Mouse (Mus musculus) forebrain, embryonic 12.5 days (tissue): Measurements from ENCODE around the gene Hamp. TPM values are rescaled to one million over a fixed set of nuclear protein-coding genes. Genes with fewer than 3 reads are reported as not detected.

Source experiments
- ATAC-seq: fragments of 200-750 bp; cut with Nextera tagmentation; 2 replicates; pipeline ENCODE4 v1.8.0; 2017; ENCODE audit warnings: moderate TSS enrichment; ENCODE audit not compliant: low FRiP score
- H3K27ac ChIP-seq: fragments of 300-500 bp; sonication (generic); 2 replicates; pipeline ENCODE4 v1.5.1; 2016; ENCODE audit warnings: mild to moderate bottlenecking
- H3K27me3 ChIP-seq: fragments of 300-500 bp; sonication (generic); 2 replicates; pipeline ENCODE4 v1.6.1; 2016; ENCODE audit warnings: mild to moderate bottlenecking
- H3K36me3 ChIP-seq: fragments of 300-500 bp; sonication (generic); replicated peaks from 2 replicates; pipeline ENCODE4 v1.6.1; 2016; ENCODE audit warnings: mild to moderate bottlenecking
- H3K4me1 ChIP-seq: fragments of 300-500 bp; sonication (generic); 2 replicates; pipeline ENCODE4 v1.6.1; 2016
- H3K4me2 ChIP-seq: fragments of 300-500 bp; sonication (generic); 2 replicates; pipeline ENCODE4 v1.6.1; 2016; ENCODE audit warnings: mild to moderate bottlenecking, moderate library complexity
- H3K4me3 ChIP-seq: fragments of 300-500 bp; sonication (generic); replicated peaks from 2 replicates; pipeline ENCODE4 v1.5.1; 2016; ENCODE audit warnings: mild to moderate bottlenecking
- H3K9ac ChIP-seq: fragments of 300-500 bp; sonication (generic); 2 replicates; pipeline ENCODE4 v1.6.1; 2016; ENCODE audit warnings: mild to moderate bottlenecking
- H3K9me3 ChIP-seq: fragments of 300-500 bp; sonication (generic); 2 replicates; pipeline ENCODE4 v1.6.1; 2016
- WGBS: fragments of 180-500 bp; shearing (Covaris S2); methylation state at CpG from one replicate; pipeline ENCODE4 v1.1.7; 2016; 5-methylcytosine and 5-hydroxymethylcytosine counted together
- polyA plus RNA-seq: library from polyadenylated mRNA; unstranded; fragments of >200 nt; fragmentation: Nextera tagmentation; extraction: Ambion mirVana; gene quantifications from 2 replicates; pipeline ENCODE4 v1.2.1, GENCODE M21; 2016

Gene Hamp
- polyA plus RNA-seq, 1 experiment from 2014 or later: not detected

GRCm38 (mm10) chr7:30966657-30967056 lies 22.8 kb upstream of the Hamp start:
- Histone ChIP-seq H3K4me3 (no peak overlapping the region), H3K4me2 (no peak overlapping the region), H3K27ac (no peak overlapping the region), H3K4me1 (no peaks in the 10 kb centered on the region), H3K9ac (no peak overlapping the region), H3K27me3 (0 out of 2 replicates have a peak, but pooled peaks cover 1% of the 10 kb centered on the region), H3K36me3 (peaks cover 2% of the 10 kb centered on the region; the same call in 1 of the 2 replicates), H3K9me3 (no peaks in the 10 kb centered on the region)
- WGBS: 75% methylated on average over 3 of the region's 3 CpGs
- no peak for ATAC-seq

GRCm38 (mm10) chr7:30965677-30966076 lies 21.8 kb upstream of the Hamp start:
- H3K4me3 ChIP-seq: no peak overlapping the region
- no peak overlapping the region for H3K4me2 ChIP-seq
- no peak for ATAC-seq
- H3K9ac ChIP-seq: no peak overlapping the region
- H3K36me3 ChIP-seq: peaks cover 2% of the 10 kb centered on the region; the same call in 1 of the 2 replicates
- H3K4me1 ChIP-seq: no peaks in the 10 kb centered on the region
- WGBS: 77% methylated on average over 14 of the region's 14 CpGs
- no peaks in the 10 kb centered on the region for H3K9me3 ChIP-seq
- H3K27ac ChIP-seq: no peak overlapping the region
- no peaks in the 10 kb centered on the region for H3K27me3 ChIP-seq

- no peaks in the 10 kb centered on the region for H3K4me1 ChIP-seq
- H3K27ac ChIP-seq: no peak overlapping the region
- H3K36me3 ChIP-seq: peaks cover 2% of the 10 kb centered on the region; the same call in 1 of the 2 replicates
- no peak overlapping the region for H3K9ac ChIP-seq
- WGBS: 89% methylated on average over 7 of the region's 7 CpGs
- no peak for ATAC-seq
- no peaks in the 10 kb centered on the region for H3K9me3 ChIP-seq
- H3K4me2 ChIP-seq: no peak overlapping the region
- H3K4me3 ChIP-seq: no peak overlapping the region
- no peaks in the 10 kb centered on the region for H3K27me3 ChIP-seq
Observed at GRCm38 (mm10) chr7:30964366-30964765, 20.5 kb upstream of the Hamp start.

- no peak overlapping the region for H3K27ac ChIP-seq
- H3K4me1 ChIP-seq: peaks cover 7% of the 10 kb centered on the region
- no peak overlapping the region for H3K4me2 ChIP-seq
- ATAC-seq: no peak
- H3K4me3 ChIP-seq: no peak overlapping the region
- 90% methylated on average over 5 of the region's 5 CpGs for WGBS
- H3K27me3 ChIP-seq: no peaks in the 10 kb centered on the region
- H3K36me3 ChIP-seq: peaks cover 12% of the 10 kb centered on the region; the same call in 1 of the 2 replicates
- H3K9ac ChIP-seq: no peak overlapping the region
- no peaks in the 10 kb centered on the region for H3K9me3 ChIP-seq
Observed at GRCm38 (mm10) chr7:30962862-30963261, 19.0 kb upstream of the Hamp start.

- no peak overlapping the region for H3K27ac ChIP-seq
- no peak overlapping the region for H3K4me3 ChIP-seq
- ATAC-seq: no peak
- H3K9me3 ChIP-seq: no peaks in the 10 kb centered on the region
- peaks cover 15% of the 10 kb centered on the region for H3K36me3 ChIP-seq
- 87% methylated on average over 6 of the region's 6 CpGs for WGBS
- no peaks in the 10 kb centered on the region for H3K27me3 ChIP-seq
- H3K9ac ChIP-seq: no peak overlapping the region
- H3K4me2 ChIP-seq: no peak overlapping the region
- peaks cover 20% of the 10 kb centered on the region for H3K4me1 ChIP-seq
Observed at GRCm38 (mm10) chr7:30959786-30960349, 16.0 kb upstream of the Hamp start.

GRCm38 (mm10) chr7:30958866-30959487 lies 15.1 kb upstream of the Hamp start:
- no peaks in the 10 kb centered on the region for H3K27me3 ChIP-seq
- no peak for ATAC-seq
- H3K36me3 ChIP-seq: peaks cover 24% of the 10 kb centered on the region
- H3K9me3 ChIP-seq: no peaks in the 10 kb centered on the region
- no peak overlapping the region for H3K4me3 ChIP-seq
- no peak overlapping the region for H3K9ac ChIP-seq
- H3K27ac ChIP-seq: no peak overlapping the region
- WGBS: 96% methylated on average over 9 of the region's 9 CpGs
- peaks cover 24% of the 10 kb centered on the region for H3K4me1 ChIP-seq
- H3K4me2 ChIP-seq: no peak overlapping the region; the same call in 1 of the 2 replicates

GRCm38 (mm10) chr7:30958109-30958865 lies 14.5 kb upstream of the Hamp start:
- peak overlapping the region; percentile 91 for H3K4me2 ChIP-seq
- no peaks in the 10 kb centered on the region for H3K9me3 ChIP-seq
- no peak for ATAC-seq
- WGBS: 79% methylated on average over 28 of the region's 28 CpGs
- H3K36me3 ChIP-seq: peaks cover 31% of the 10 kb centered on the region
- peaks cover 24% of the 10 kb centered on the region for H3K4me1 ChIP-seq
- H3K9ac ChIP-seq: peak overlapping the region; percentile 99
- H3K4me3 ChIP-seq: peak overlapping the region; percentile 100
- peak overlapping the region; percentile 99 for H3K27ac ChIP-seq
- H3K27me3 ChIP-seq: no peaks in the 10 kb centered on the region

- H3K9me3 ChIP-seq: no peaks in the 10 kb centered on the region
- no peaks in the 10 kb centered on the region for H3K27me3 ChIP-seq
- peak overlapping the region; percentile 91 for H3K4me2 ChIP-seq
- H3K4me1 ChIP-seq: peaks cover 24% of the 10 kb centered on the region
- WGBS: under 1% methylated on average over 42 of the region's 43 CpGs
- ATAC-seq: peak; percentile 69
- H3K27ac ChIP-seq: peak overlapping the region; percentile 99
- H3K9ac ChIP-seq: peak overlapping the region; percentile 99
- H3K36me3 ChIP-seq: peaks cover 40% of the 10 kb centered on the region
- peak overlapping the region; percentile 100 for H3K4me3 ChIP-seq
Observed at GRCm38 (mm10) chr7:30957367-30957783, 13.5 kb upstream of the Hamp start.

GRCm38 (mm10) chr7:30956756-30957366 lies 13.0 kb upstream of the Hamp start, which contains the start of gene Usf2:
Gene Usf2 (minus strand): TSS chr7:30956803.
- Histone ChIP-seq H3K27me3 (no peaks in the 10 kb centered on the region), H3K4me3 (peak within 1 kb of the TSS; percentile 100), H3K27ac (peak within 1 kb of the TSS; percentile 99), H3K36me3 (peaks cover 43% of the 10 kb centered on the region), H3K4me2 (peak within 1 kb of the TSS; percentile 91), H3K9ac (peak within 1 kb of the TSS; percentile 99), H3K9me3 (no peaks in the 10 kb centered on the region), H3K4me1 (peaks cover 24% of the 10 kb centered on the region)
- WGBS: under 1% methylated on average over 31 of the region's 82 CpGs
- ATAC-seq: peak; percentile 62

- Histone ChIP-seq H3K36me3 (peaks cover 47% of the 10 kb centered on the region), H3K27ac (peak overlapping the region; percentile 99), H3K9me3 (no peaks in the 10 kb centered on the region), H3K9ac (peak overlapping the region; percentile 99), H3K4me2 (peak overlapping the region; percentile 91), H3K4me1 (peaks cover 24% of the 10 kb centered on the region), H3K27me3 (no peaks in the 10 kb centered on the region), H3K4me3 (peak overlapping the region; percentile 100)
- ATAC-seq: peak; percentile 49
- under 1% methylated on average over 29 of the region's 49 CpGs for WGBS
Observed at GRCm38 (mm10) chr7:30956357-30956751, 12.5 kb upstream of the Hamp start.

- no peaks in the 10 kb centered on the region for H3K27me3 ChIP-seq
Observed at GRCm38 (mm10) chr7:30955584-30956356, 11.9 kb upstream of the Hamp start.

More at GRCm38 (mm10) chr7:30955584-30956356, 11.9 kb upstream of the Hamp start:
- Histone ChIP-seq H3K4me3 (peak overlapping the region; percentile 100), H3K4me1 (peaks cover 24% of the 10 kb centered on the region), H3K9ac (peak overlapping the region; percentile 99), H3K4me2 (peak overlapping the region; percentile 91), H3K27ac (peak overlapping the region; percentile 99), H3K9me3 (no peaks in the 10 kb centered on the region), H3K36me3 (peaks cover 52% of the 10 kb centered on the region)
- under 1% methylated on average over 63 of the region's 64 CpGs for WGBS
- peak; percentile 81 for ATAC-seq
